Mouse (Mus musculus): Measurements from ENCODE around the gene Dnttip1.

Dnttip1 gene

DNA sequence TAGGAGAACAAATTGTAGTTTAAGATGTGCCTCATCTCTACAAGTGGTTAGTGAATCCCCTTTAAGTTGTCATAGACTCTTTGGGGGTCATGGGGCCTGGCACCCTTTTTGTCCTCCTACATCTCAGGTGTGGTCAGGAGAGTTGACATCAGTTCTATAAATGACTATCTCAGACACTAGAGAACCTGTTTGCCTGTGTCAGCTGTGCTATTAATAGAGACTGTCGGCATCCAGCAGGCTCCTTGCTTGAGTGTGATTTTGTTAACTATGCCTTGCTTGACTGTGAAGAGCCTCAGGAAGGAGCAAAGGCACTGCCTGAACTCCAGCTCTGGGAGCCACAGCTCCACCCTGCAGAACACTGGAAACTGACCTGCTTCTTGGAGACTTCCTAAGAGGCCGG lies 9.0 kb downstream of the Dnttip1 start:
- DNase-seq = no peak

GRCm38 (mm10) chr2:164757841-164758240 lies 12.1 kb downstream of the Dnttip1 start:
- DNase-seq = no peak

- DNase-seq = no peak
Measured at GRCm38 (mm10) chr2:164758692-164759091, 12.9 kb downstream of the Dnttip1 start.

DNA sequence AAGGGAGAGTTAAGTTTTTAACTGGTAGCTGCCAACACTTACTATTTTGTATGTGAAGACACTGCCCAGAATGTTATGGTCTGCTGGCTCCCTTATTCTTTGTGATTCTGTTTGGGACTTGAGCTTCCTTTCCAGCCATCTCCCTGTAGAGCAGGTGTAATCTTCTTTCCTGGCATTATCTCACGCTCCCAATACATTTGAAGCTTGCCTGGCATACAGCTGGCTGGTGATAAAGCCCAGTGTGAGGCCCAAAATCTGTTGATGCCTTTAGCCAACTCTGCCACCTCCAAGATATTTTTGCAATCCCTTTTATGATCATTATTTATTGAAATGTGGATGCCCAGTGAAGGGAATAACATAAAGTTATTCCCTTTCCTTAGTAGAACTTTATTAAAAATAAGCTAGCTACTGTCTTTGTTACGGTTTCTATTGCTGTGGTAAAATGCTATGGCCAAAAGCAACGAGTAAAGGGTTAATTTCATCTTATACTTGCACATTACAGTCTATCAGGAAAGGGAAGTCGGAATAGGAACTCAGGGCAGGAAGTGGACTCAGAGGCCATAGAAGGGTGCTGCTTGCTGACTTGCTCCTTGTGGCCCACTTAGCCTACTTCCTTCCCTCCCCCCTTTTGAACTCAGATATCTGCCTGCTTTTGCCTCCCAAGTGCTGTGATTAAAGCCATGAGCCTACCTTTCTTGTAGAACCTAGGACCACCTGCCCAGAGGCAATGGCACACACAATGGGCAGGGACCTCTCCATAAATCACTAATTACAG lies 14.5 kb downstream of the Dnttip1 start:
- no peak for DNase-seq

DNA sequence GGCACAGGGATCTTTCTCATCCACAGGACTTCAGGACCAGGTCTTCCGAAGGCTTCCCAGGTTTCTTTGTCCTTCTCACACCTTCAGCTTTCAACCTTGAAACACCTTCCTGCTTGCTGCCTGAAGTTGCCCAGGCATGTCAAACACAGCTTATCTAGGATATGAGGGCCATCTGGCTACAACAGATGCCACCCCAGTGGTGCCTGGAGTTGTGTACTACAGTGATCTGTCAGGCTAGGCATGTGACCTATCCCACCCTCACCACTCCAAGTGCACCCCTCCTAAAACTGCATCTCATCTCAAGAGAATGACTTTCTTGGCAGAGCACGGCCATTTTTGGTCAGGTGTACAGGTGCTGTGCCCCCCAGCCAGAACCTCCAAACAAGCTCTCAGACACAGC lies 15.7 kb downstream of the Dnttip1 start:
- DNase-seq = no peak

GRCm38 (mm10) chr2:164761971-164762370 lies 16.2 kb downstream of the Dnttip1 start:
- no peak for DNase-seq

GRCm38 (mm10) chr2:164762593-164762992 lies 16.8 kb downstream of the Dnttip1 start:
- no peak for DNase-seq

DNA sequence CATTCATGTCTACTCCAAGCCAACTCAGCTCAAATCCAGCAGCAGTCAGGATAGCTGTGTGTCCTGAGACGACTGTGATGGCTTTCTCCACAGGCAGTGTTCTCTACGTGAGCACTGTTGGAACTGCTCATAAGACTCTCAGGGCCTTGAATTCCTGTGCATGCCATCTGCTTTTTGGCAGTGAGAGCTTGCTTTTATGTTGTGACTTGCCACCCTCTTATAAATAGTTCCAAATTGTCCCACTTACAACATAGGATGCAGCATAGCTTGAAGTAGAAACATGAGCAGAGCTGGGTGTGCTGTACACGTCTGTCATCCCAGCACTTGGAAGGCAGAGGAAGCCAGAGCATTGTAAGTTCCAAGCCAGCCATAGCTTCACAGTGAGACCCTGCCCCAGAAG lies 20.1 kb downstream of the Dnttip1 start:
- no peak for DNase-seq

DNA sequence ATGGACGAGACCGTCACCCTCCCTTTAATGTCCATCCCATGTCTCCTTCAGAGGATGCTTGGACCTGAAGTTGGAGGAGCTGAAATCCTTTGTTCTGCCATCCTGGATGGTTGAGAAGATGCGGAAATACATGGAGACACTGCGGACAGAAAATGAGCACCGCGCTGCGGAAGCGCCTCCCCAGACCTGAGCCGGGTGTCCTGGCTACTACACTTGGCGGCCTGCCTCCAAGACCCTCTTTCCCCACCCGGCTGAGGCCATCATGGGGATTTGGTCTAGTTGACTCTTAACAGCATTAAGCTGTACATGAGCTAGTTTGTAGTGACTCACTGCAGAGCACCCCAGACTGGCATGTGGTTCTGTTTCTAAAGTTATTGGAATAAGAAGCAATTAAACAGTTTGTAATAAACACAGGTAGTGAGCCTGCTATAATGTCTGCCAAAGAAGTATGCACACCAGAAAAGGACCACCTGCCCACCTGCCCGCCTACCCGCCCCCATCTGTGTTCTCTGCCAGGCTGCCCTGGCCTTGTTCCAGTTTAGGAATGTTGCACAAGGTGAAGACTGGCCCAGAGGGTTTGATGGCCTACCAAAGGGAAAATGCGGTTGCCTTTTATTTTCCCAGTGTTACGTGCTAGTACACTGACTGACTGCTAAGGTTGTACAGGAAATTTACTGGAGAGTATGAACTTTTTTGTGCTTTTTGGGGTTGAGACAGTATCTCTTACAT lies 22.2 kb downstream of the Dnttip1 start:
- no peak for DNase-seq

GRCm38 (mm10) chr2:164769258-164770037 lies 23.7 kb downstream of the Dnttip1 start, which contains the start of gene Ube2c:
Gene Ube2c, plus strand, starts transcription at chr2:164769898.
- peak; percentile 97 for DNase-seq

DNA sequence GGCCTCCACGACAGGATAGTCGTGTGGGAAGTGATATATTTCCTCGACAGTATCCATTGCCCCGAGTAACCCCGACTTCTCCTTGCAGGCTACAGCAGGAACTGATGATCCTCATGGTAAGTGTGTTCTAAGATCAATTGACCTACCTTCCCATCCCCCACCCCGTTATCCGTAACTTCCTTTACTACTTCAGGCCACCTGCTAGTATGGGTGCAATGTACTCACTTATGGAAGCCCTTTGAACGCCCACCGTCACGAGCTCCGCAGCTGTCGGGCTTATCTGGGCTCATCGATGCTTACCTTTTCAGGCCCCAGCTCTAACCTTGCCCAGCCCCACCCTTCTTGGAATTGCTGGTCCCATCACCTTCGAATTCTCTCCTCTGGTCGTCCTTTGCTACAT lies 24.5 kb downstream of the Dnttip1 start:
- DNase-seq = peak; percentile 42

DNA sequence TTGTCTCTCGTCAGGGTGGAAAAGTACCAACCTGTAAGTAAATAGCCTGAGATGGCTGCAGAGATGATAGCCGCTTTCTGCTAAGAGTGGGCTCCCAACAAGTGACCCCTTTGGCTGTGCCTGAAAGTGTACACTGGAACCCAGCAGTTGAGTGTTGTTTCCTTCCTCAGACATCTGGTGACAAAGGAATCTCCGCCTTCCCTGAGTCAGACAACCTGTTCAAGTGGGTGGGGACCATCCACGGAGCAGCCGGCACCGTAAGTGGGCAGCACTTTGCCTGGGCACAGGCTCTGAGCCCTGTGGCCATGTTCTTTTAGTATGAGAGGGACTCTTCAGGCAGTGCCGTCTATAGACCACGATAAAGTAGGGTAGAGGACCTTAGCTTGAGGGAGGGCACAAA lies 25.3 kb downstream of the Dnttip1 start:
- DNase-seq = no peak

- no peak for DNase-seq
Measured at GRCm38 (mm10) chr2:164773229-164773988, 27.6 kb downstream of the Dnttip1 start.

DNA sequence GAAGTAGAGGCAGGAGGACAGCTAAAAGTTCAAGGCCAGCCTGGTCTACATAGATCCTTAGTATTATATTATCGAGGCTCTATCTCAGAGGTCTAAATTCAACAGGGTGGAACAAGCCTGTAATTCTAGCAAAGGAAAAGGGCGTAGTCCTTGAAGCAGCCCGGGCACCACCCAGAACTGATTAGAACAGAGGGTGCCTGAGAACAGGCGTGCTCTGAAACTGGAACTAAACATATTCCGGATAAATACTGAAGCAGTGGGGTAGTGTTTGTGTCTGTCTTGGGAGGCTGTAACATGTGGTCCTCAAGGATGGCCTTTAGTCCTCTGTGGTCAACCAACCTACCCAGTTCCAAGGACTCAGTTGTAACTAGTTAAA lies 28.2 kb downstream of the Dnttip1 start:
- no peak for DNase-seq

DNA sequence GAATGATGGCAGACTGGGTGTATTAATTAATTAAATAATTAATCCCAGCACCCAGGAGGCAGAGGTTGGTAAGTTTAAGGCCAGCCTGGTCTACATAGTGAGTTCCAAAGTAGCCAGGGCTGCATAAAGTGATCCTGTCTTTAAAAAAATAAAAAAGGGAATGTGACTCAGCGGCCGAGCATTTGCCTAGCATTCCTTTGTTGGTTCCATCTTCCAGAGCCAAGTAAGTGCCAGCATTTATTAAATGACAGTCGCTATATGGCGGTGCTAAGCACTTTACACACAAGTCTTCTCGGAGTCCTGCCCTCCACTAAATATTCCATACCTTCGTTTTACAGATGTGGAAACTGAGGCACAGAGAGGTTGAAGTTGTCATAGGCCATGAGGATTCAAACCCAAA lies 30.3 kb downstream of the Dnttip1 start:
- no peak for DNase-seq

- no peak for DNase-seq
Measured at GRCm38 (mm10) chr2:164776801-164777200, 31.0 kb downstream of the Dnttip1 start.

- DNase-seq = no peak
Measured at GRCm38 (mm10) chr2:164777246-164778014, 31.6 kb downstream of the Dnttip1 start.

GRCm38 (mm10) chr2:164778015-164778287 lies 32.2 kb downstream of the Dnttip1 start:
- DNase-seq = no peak

DNA sequence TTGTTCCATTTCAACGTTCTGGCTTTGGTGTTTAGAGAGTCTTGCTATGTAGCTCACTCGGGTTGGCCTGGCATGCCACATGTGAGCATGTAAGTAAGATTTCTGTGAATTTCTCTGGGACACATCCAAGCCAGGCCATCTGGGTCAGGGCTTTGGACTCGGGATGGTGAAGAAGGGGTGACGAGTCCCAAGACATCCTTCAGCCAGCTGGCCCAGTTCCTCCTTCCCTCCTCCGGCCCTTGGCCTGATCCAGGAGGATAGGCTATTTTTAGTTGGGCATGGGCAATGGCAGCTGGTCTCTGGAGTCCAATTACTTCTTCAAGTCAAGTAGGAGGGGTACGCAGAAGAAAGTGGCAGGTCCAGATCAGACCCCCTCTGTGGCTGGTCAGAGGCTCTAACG lies 33.0 kb downstream of the Dnttip1 start:
- DNase-seq = no peak

- DNase-seq = no peak
Measured at GRCm38 (mm10) chr2:164779481-164780086, 33.8 kb downstream of the Dnttip1 start, which contains the start of gene Tnnc2. Gene Tnnc2, minus strand, starts transcription at chr2:164779967.

GRCm38 (mm10) chr2:164781876-164782275 lies 36.1 kb downstream of the Dnttip1 start:
- DNase-seq = no peak
